Mouse (Mus musculus) myocyte (in vitro differentiated cells): ENCODE data around the gene Armcx1.

Source experiments
- MAX ChIP-seq: IDR thresholded peaks from one replicate; pipeline ENCODE4 v1.6.1; 2011; ENCODE audit warnings: low read depth, mild to moderate bottlenecking, control low read depth
- POLR2A ChIP-seq: IDR thresholded peaks from one replicate; pipeline ENCODE4 v1.6.1; 2011; ENCODE audit warnings: low read depth, mild to moderate bottlenecking, control low read depth, moderate library complexity; ENCODE audit not compliant: insufficient read length
- TCF12 ChIP-seq: IDR thresholded peaks from one replicate; pipeline ENCODE4 v1.6.1; 2011; ENCODE audit warnings: mild to moderate bottlenecking, control low read depth; ENCODE audit not compliant: poor library complexity, insufficient read depth, severe bottlenecking
- USF1 ChIP-seq: IDR thresholded peaks from one replicate; pipeline ENCODE4 v1.6.1; 2011; ENCODE audit warnings: low read depth, mild to moderate bottlenecking, control low read depth, moderate library complexity

GRCm38 (mm10) chrX:134737796-134738195 is 20.0 kb downstream of the Armcx1 start:
- TF ChIP-seq TCF12 (no peak), MAX (no peak), POLR2A (no peak), USF1 (no peak)
